Mouse (Mus musculus) embryonic fibroblast, embryonic 13.5 days (primary cell): ENCODE results near the gene Fam198b.

Experiments
- CTCF ChIP-seq: IDR thresholded peaks from 2 replicates; pipeline ENCODE4 v1.5.1; 2011; ENCODE audit warnings: mild to moderate bottlenecking, control low read depth, low read length, moderate library complexity, borderline replicate concordance; ENCODE audit not compliant: insufficient read depth
- POLR2A ChIP-seq: IDR thresholded peaks from 2 replicates; pipeline ENCODE4 v1.6.1; 2011; ENCODE audit warnings: low read depth, mild to moderate bottlenecking, control low read depth, low read length, moderate library complexity

DNA sequence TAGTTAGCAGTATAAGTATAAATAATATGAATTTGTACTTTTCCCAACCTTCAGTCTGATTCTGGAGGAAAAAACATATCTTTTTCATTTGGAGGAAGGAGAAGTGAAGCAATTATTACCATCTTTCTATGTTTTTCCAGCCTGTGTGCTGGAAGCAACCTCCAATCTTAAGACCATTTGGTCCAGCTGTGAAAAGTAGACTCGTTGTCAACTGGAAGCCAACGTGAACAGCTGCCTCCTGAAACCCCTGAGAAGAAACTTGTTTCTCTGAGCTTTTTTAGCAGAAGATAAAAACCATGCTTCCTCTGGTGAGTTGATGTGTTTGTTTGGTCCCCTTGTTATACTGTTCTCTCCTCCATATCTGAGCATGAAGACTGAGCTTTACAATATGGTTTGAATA lies 84.1 kb downstream of the Fam198b start:
- TF ChIP-seq POLR2A, result no peak
- TF ChIP-seq CTCF, result no peak
